Mouse (Mus musculus) hematopoietic multipotent progenitor cell, adult 10-12 weeks (in vitro differentiated cells): ENCODE data around the gene Rbpj. TPM values are rescaled to one million over a fixed set of nuclear protein-coding genes. Genes with fewer than 3 reads are reported as not detected.

Experiments used
- polyA plus RNA-seq: library from polyadenylated mRNA; stranded (reverse); fragments of >175 nt; gene quantifications from 2 replicates; pipeline ENCODE4 v1.2.3, GENCODE M21; 2012; ENCODE audit warnings: low replicate concordance

Gene Rbpj
- 3.3 and 5.2 TPM in 2 replicates for polyA plus RNA-seq

DNA sequence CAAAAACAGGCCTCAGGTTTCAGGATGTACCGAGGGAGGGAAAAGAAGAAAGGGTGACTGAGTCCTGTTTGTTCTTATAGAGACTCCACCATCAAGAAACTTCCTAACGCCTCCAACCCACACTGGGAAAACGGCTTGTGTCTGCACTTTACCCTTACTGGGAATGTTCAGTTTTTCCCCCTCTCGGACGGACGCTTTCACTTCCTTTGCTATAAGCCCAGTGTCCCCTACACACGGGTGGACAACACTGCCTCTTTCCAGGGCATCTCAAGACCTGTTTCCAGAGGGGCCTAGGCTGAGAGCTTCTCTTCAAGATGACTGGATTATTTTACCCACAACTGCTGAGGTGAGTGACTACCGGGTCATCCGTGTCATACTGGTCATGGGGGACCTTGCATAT lies at the start of gene Rbpj:
Gene Rbpj, plus strand, starts transcription at position 270 of the 400 bp plus-strand sequence.

Other genes starting within 250 kb of the Rbpj start
- 22.8 and 40.5 TPM in 2 replicates for gene Smim20, start 199.1 kb upstream of the Rbpj start, polyA plus RNA-seq
- gene Cckar, start 241.6 kb downstream of the Rbpj start, polyA plus RNA-seq = not detected in 2 replicates